Mouse (Mus musculus) small intestine, adult 10 weeks (tissue): ENCODE data around the gene Fhl5. TPM values are rescaled to one million over a fixed set of nuclear protein-coding genes. Genes with fewer than 3 reads are reported as not detected.

Experiments used
- polyA plus RNA-seq: library from polyadenylated mRNA; stranded (reverse); fragments of 350-450 nt; fragmentation: Illumina TruSeq; extraction: RNeasy Lipid Tissue Mini Kit (QIAGEN cat#74804); gene quantifications from one replicate; pipeline ENCODE4 v1.2.3, GENCODE M21; 2014; ENCODE audit warnings: low replicate concordance

Fhl5 gene
- 1.2 TPM for polyA plus RNA-seq

GRCm38 (mm10) chr4:25242776-25243175 lies at the start of gene Fhl5:
Gene Fhl5 (minus strand): TSS chr4:25242876.

GRCm38 (mm10) chr4:25281671-25282038 lies 39.0 kb upstream of the Fhl5 start, which contains the start of gene Ufl1:
Gene Ufl1 (minus strand): TSS chr4:25281821.

Other genes starting within 250 kb of the Fhl5 start
- gene Ufl1, start 38.9 kb upstream of the Fhl5 start, polyA plus RNA-seq: 78.0 TPM